Mouse (Mus musculus) liver, postnatal 0 days (tissue): ENCODE data around the gene Lin37.

Experiments
- CTCF ChIP-seq: sonication (generic); IDR thresholded peaks from 2 replicates; pipeline ENCODE4 v1.5.1; 2016; ENCODE audit warnings: antibody characterized with exemption, low read depth
- EP300 ChIP-seq: IDR thresholded peaks from 2 replicates; pipeline ENCODE4 v1.6.1; 2016; ENCODE audit warnings: antibody characterized with exemption, low read depth, mild to moderate bottlenecking

DNA sequence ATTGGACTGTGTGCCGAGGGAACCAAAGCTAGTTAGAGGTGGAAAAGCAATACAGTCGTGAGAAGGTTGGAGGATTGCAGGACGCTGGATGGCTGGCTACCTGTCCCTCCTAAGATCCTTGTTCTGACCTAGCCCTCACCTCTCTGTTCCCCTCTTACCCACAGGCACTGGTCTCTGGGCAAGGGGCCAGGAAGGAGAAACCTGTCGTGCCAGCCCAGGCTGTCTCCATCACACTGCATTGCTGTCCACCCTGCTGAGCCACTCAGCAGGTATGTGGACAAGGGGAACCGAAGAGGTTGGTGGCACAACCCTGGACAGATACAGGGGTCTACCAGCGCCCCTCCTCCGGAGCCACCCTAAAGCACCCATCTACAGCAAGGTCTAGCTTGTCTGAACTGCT, 41.0 kb upstream of the Lin37 start:
- TF ChIP-seq CTCF (no peak), EP300 (no peak)
